Mouse (Mus musculus): ENCODE results near the gene Mypn. TPM values are rescaled to one million over a fixed set of nuclear protein-coding genes. Genes with fewer than 3 reads are reported as not detected.
A peak's percentile ranks its signal among the peaks of the same experiment; 100 is the strongest.

Mypn gene
- polyA plus RNA-seq, 1 experiment from 2014 or later: 0.08 TPM

DNA sequence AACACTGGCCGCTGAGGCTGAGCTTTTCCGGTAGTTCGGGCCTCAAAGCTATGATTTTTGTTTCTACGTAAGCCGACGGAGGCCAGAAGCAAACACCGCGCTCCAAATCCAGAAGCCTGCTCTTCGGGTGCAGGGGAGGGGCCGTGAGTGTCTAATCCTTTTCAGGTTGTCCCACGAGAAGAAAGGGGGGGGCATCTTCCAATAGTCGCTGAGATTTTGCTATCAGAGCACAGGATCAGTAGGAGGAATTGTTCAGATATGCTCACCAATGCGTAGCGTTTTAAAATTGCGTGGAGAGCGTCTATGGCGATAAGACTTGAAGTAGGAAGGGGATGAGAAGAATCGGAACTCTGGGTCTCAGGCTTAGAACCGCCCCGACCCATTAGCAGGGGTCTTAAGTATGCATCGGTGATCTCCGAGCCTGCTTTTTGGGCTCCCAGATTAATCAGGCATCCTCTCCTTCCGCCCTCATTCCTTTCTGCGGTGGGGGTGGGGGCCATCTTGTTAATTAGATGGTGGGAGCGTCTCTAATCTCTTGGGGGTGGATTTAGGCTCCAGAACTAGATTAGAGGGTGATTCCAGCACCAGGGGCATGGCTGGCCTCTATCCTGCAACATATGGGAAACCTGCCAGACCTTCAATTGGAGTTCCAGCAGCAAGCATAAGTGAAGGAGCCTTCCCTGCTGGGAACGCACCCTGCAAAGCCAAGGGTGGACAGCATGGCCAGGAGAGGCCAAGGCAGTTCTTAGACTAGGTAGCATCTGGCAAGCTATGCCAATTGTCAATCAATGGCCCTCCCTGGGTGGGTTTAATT is 113.8 kb downstream of the Mypn start:
- ATAC-seq (ENCODE audit: low FRiP score): peak; percentile 57
- peak overlapping the region; percentile 55 for H3K9ac ChIP-seq
- peak overlapping the region; percentile 54 for H3K4me2 ChIP-seq (replicated peaks)
- no peaks in the 10 kb centered on the region for H3K36me3 ChIP-seq
- peaks cover 3% of the 10 kb centered on the region; the same call in 1 of the 2 replicates for H3K27me3 ChIP-seq
- H3K27ac ChIP-seq: peak overlapping the region; percentile 12; the same call in 1 of the 2 replicates
- H3K4me3 ChIP-seq: peak overlapping the region; percentile 24
- H3K9me3 ChIP-seq (replicated peaks): no peaks in the 10 kb centered on the region
- WGBS: 6% methylated on average over 26 of the region's 26 CpGs
- H3K4me1 ChIP-seq: peaks cover 19% of the 10 kb centered on the region

DNA sequence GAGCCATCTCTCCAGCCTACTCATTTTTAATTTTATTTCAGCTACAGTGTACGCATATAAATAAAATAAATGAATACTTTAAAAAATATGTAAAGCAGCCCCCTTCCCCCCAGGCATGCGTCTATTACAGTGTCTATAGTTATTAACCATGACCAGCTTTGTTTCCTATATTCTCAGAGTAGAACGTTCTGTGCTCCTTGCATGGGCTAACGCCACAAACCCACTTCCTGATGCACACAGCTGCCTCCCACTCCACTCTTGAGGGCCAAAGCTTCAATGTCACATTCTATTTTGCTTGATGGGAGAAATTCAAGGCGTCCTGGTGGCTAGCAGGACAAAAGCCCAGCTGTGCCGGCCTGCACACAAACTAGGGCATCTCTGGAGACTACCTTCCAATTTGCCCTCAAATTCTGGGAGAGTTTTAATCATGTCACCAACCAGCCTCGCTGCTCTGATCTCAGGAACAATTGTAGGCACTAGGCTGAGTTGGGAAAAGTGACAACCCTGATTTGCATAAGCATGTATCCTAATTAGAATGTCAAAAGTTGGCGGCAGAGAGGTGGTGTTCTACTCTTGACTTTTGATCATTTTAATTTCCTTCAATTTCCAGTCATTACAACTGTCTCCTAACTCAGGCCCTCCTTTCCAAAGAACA is 114.5 kb downstream of the Mypn start:
- Histone ChIP-seq H3K9me3 (replicated peaks) (no peaks in the 10 kb centered on the region), H3K36me3 (no peaks in the 10 kb centered on the region), H3K27me3 (peaks cover 3% of the 10 kb centered on the region; the same call in 1 of the 2 replicates), H3K4me3 (peak overlapping the region; percentile 24; the same call in 1 of the 2 replicates), H3K9ac (peak overlapping the region; percentile 55; the same call in 1 of the 2 replicates), H3K27ac (no peak overlapping the region), H3K4me1 (peaks cover 19% of the 10 kb centered on the region), H3K4me2 (replicated peaks) (peak overlapping the region; percentile 54)
- peak; percentile 41; the same call in 1 of the 2 replicates for ATAC-seq (ENCODE audit: low FRiP score)
- 27% methylated on average over 8 of the region's 8 CpGs for WGBS

DNA sequence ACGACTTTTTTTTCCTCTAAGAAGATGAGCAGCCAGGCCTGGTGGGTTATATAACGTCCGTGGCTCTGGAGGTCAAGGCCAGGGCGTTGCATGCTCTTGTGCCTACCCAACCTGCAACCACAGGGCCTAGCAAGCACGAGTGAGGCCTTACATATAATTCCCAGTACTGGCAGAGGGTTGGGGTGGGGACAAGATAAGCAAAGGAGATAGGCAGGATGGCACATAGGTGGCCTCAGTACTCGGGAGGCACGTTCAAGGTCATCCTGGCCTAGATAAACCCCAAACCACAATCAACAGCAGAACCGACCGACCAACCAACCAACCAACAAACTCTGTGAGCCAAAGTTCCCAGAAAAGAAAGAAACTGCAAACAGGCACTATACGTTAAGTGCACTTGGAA is 117.4 kb downstream of the Mypn start:
- Histone ChIP-seq H3K9ac (no peak overlapping the region), H3K4me1 (peaks cover 16% of the 10 kb centered on the region), H3K4me3 (no peak overlapping the region), H3K9me3 (replicated peaks) (no peaks in the 10 kb centered on the region), H3K36me3 (no peaks in the 10 kb centered on the region), H3K27me3 (peaks cover 3% of the 10 kb centered on the region; the same call in 1 of the 2 replicates), H3K27ac (no peak overlapping the region), H3K4me2 (replicated peaks) (no peak overlapping the region)
- ATAC-seq (ENCODE audit: low FRiP score): no peak
- WGBS: 86% methylated on average over 10 of the region's 10 CpGs

DNA sequence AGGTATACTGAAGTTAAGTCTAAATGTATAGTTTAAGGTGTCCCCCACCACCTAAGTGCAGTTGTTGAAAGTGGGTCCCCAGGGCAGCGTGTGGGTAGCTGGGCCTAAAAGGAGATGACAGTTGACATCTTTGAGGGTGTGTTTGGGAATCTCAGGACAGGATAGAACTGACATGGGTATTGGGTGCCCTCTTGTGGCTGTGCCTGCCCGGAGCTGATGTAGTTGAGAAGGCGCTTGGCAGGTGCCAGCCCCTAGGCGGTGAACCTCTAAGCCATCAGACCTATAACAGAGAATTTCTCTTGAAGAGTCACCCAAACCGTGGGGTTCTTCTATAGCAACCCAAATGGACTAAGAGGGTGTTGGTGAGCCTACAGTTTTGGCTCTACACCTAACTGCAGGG is 137.8 kb downstream of the Mypn start:
- Histone ChIP-seq H3K9ac (no peak overlapping the region), H3K4me1 (no peaks in the 10 kb centered on the region), H3K4me2 (replicated peaks) (no peak overlapping the region), H3K27ac (no peak overlapping the region), H3K36me3 (no peaks in the 10 kb centered on the region), H3K9me3 (replicated peaks) (no peaks in the 10 kb centered on the region), H3K4me3 (no peak overlapping the region), H3K27me3 (no peaks in the 10 kb centered on the region)
- ATAC-seq (ENCODE audit: low FRiP score): peak; percentile 86
- 13% methylated on average over 5 of the region's 5 CpGs for WGBS

Other genes with a start within 250 kb of the Mypn start
- 36.7 and 40.0 TPM in 2 replicates for gene Rufy2, start 223.7 kb downstream of the Mypn start, polyA plus RNA-seq (2016; fragmentation: Nextera tagmentation; extraction: Ambion mirVana)
- gene Hnrnph3, start 179.7 kb downstream of the Mypn start, polyA plus RNA-seq (2016; fragmentation: Nextera tagmentation; extraction: Ambion mirVana): 230 and 238 TPM in 2 replicates
- 0.64 and 1.3 TPM in 2 replicates for gene Pbld2, start 179.6 kb downstream of the Mypn start, polyA plus RNA-seq (2016; fragmentation: Nextera tagmentation; extraction: Ambion mirVana)
- 0.79 and 0.83 TPM in 2 replicates for gene Pbld1, start 143.8 kb downstream of the Mypn start, polyA plus RNA-seq (2016; fragmentation: Nextera tagmentation; extraction: Ambion mirVana)
- 0.62 and 1.1 TPM in 2 replicates for gene Atoh7, start 104.3 kb downstream of the Mypn start, polyA plus RNA-seq (2016; fragmentation: Nextera tagmentation; extraction: Ambion mirVana)
- 40.9 and 47.1 TPM in 2 replicates for gene Herc4, start 39.9 kb upstream of the Mypn start, polyA plus RNA-seq (2016; fragmentation: Nextera tagmentation; extraction: Ambion mirVana)
- gene Sirt1, start 177.8 kb upstream of the Mypn start, polyA plus RNA-seq (2016; fragmentation: Nextera tagmentation; extraction: Ambion mirVana): 7.8 and 8.6 TPM in 2 replicates
- gene Dnajc12, start 178.5 kb upstream of the Mypn start, polyA plus RNA-seq (2016; fragmentation: Nextera tagmentation; extraction: Ambion mirVana): 14.1 and 17.4 TPM in 2 replicates
- gene Gm7075, start 217.8 kb upstream of the Mypn start, polyA plus RNA-seq (2016; fragmentation: Nextera tagmentation; extraction: Ambion mirVana): not detected in 2 replicates
- 0.22 and 0.34 TPM in 2 replicates for gene Ctnna3, start 226.1 kb upstream of the Mypn start, polyA plus RNA-seq (2016; fragmentation: Nextera tagmentation; extraction: Ambion mirVana)